Mouse (Mus musculus): ENCODE data around the gene Col8a2.

- TF ChIP-seq GATA1 (IDR thresholded peaks at IDR 0.05; ENCODE audit: borderline replicate concordance, low read length) (no peak), FLI1 (IDR thresholded peaks at IDR 0.05; ENCODE audit: low read length) (no peak)
These were observed 38.3 kb downstream of the Col8a2 start for GRCm38 (mm10) chr4:126324861-126325260.

All from megakaryocyte, embryonic 14.5 days (primary cell).